ENCODE assay signal across 13 mouse cellular contexts in the genomic region with DNA sequence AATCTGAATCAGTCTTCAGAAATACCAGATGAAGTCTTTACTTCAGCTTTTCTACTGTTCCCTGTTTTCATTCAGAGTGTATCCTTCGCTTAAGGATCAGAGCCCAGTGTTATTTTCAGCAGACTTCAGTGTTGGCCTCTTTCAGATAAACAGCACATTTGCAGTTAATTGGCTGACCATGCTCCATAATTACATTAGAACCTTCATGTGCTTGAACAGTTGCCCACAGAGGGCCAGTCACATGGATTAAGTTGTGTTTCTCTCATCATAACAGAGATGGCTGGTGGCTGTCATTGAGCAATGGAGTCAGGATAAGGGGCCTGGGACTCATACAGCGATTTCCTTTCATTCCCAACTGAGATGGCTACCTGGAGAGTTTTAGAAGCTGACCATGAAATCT.
"Had no signal": no experiment of that assay in that cellular context is flagged by ENCODE, and none has a peak within 500 bp of the region (broad histone marks: within the 10 kb centered on the region; RNA-seq: fewer than 3 reads in every experiment).

No protein-coding gene starts in this region.

- DNase-seq: kidney, adult 9 months; kidney, postnatal 14 days; kidney, postnatal 4 days; left cerebral cortex, postnatal 4 days; liver, embryonic 13.5 days; lung, adult 2 months; lung, postnatal 14 days; lung, postnatal 4 days; midbrain, embryonic 14.5 days; thymus, adult 18-20 months; thymus, postnatal 36 days had no signal

- H3K27me3 ChIP-seq: liver, embryonic 13.5 days had no signal

- H3K36me3 ChIP-seq: limb, embryonic 12.5 days; limb, embryonic 15.5 days; liver, embryonic 13.5 days had no signal

- H3K4me3 ChIP-seq: limb, embryonic 12.5 days; limb, embryonic 15.5 days; liver, embryonic 13.5 days had no signal

- H3K27ac ChIP-seq: limb, embryonic 12.5 days; limb, embryonic 15.5 days; liver, embryonic 13.5 days had no signal

- H3K4me1 ChIP-seq: liver, embryonic 13.5 days had no signal

- H3K9ac ChIP-seq: limb, embryonic 12.5 days; limb, embryonic 15.5 days; liver, embryonic 13.5 days had no signal
